Mouse (Mus musculus) G1E (cell line): ENCODE results near the gene Sox8.

Experiments
- CTCF ChIP-seq: IDR thresholded peaks from 2 replicates; pipeline ENCODE4 v1.5.1; 2012; ENCODE audit warnings: low read depth, low read length, inconsistent platforms, mixed read lengths
- GATA1 ChIP-seq: IDR thresholded peaks from 2 replicates; pipeline ENCODE4 v1.6.1; 2012; ENCODE audit warnings: borderline replicate concordance, low read length, inconsistent platforms, mixed read lengths
- GATA2 ChIP-seq: IDR thresholded peaks from 2 replicates; pipeline ENCODE4 v1.6.1; 2012; ENCODE audit warnings: low read depth, low read length, inconsistent platforms, borderline replicate concordance
- TAL1 ChIP-seq: conservative IDR thresholded peaks from 2 replicates; pipeline ENCODE4 v1.6.1; 2012; ENCODE audit warnings: low read depth, low read length, inconsistent platforms, mixed read lengths

DNA sequence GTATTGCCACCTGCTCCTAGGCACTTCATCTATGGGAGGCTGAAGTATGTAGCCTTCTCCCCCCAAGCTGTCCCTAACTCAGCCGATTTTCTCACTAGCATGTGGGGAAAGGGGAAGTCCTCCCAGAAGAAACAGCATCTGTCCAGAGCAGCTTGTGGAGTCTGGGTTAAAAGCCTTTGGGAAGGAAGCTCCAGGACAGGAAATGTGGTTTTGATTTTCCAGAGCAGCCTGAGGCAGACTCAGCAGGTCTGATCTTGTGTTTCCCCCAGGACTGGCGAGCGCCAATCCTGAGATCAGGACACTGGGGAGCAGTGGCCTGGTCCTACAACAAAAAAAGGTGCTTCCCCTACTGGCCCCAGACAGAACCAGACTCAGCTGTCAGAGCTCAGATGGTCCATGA lies 15.3 kb downstream of the Sox8 start:
- TF ChIP-seq CTCF (no peak), GATA1 (no peak), GATA2 (no peak), TAL1 (no peak)
